Mouse (Mus musculus): ENCODE measurements around the gene Hdgfl2. TPM values are rescaled to one million over a fixed set of nuclear protein-coding genes. Genes with fewer than 3 reads are reported as not detected.

Hdgfl2 gene
- 113 TPM for polyA plus RNA-seq (2017; shearing (Covaris generic))

DNA sequence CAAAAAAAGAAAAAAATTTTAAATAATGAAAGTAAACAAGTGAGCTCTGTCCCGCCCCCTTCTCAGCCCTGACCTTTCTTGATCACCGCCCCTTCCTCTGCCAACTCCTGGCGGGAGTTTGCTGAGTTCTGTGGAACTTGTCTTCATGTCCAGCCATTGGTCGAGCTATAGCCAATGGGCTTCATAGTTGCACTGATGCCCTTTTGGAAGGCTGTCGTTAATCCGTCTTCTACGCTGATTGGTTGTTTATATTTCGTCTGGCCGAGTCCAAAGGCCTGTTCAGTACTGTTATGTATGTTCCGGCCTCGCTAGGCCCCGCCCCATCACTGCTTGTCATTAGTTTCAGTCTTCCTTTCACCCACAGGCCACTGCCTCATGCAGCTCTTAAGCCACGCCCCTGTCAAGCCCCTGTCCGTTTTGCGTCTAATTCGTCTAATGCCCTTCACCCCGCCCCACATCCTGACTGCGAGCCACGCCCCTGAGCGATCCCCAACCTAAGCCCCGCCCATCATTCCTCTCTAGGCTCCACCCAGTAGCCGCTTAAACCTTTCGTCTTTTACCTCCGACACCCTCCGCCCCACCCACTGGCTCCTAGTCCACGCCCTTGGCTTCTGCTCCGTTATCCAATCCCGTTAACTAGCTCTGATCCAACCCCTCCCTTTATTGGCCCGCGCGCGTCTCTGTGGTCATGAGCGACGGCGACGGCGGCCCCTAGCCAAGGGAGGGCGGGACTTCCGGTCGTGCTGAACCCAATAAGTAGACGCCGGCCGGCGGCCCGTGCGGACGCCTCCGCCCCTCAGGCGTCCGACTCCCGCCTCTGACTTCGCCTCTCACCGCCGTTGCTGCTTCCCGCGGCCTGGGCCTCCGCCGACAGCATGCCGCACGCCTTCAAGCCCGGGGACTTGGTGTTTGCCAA is at the start of gene Hdgfl2:
TSS of gene Hdgfl2 (plus strand) at position 755 of the 916 bp plus-strand sequence.

DNA sequence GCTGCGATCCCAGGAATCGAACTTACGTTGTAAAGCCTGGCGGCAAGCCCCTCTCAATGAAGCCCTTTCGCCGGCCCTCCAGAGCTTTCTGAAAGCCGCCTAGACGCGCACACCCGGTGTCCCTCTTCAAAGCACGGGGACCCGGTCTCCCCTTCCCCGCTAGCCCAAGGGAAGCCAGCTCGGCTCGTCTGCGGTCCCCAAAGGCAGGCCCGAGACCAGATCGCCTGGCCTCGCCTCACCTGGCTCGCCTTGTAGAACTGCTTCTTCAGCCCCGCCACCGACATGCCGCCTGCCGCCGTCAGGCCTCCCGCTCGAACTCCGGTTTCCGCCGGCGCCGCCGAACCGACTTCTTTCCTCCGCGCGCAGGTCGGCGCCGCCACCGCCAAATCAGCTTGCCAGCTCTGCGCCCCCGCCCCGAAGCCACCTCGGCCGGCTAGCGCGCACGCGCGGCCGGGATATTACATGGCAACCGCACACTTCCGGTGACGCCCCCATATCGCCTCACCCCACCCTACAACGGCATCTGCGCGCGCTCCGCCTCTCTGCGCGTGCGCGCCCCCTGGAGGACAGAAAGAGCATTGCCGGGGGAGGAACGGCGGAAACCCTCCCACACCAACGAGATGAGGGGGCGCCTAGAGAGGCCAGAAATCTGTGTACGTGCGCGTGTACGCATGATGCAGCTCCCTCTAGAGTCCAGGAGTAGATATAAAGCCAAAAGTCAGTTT is 43.1 kb upstream of the Hdgfl2 start, which contains the start of gene Sh3gl1:
TSS of gene Sh3gl1 (minus strand) at position 460 of the 725 bp plus-strand sequence.

GRCm38 (mm10) chr17:56040030-56040856 is 39.2 kb upstream of the Hdgfl2 start, which contains the start of gene Chaf1a:
TSS of gene Chaf1a (plus strand) at chr17:56040439.

DNA sequence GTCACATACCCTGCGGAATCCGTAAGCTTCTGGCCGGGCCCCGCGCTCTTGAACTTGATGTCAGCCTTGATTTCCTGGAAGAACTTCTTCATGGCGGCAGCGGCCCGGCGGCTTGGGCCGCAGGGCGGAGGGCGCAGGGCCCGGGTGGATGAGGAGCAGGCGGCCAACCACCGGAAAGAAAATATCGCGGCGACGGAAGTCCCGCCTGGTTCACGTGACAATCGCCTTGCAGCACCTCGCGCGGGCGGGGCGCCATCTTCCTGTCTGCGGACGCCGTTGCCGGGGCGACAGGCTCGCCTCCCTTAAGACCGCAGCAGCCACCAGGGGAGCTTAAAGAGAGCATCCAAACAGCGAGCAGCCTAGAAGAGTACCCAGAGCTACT is 4.6 kb upstream of the Hdgfl2 start, which contains the start of gene Ubxn6:
TSS of gene Ubxn6 (minus strand) at position 202 of the 382 bp plus-strand sequence.

GRCm38 (mm10) chr17:56109219-56110051 is 30.0 kb downstream of the Hdgfl2 start, which contains the start of gene Plin4:
TSS of gene Plin4 (minus strand) at chr17:56109803.

DNA sequence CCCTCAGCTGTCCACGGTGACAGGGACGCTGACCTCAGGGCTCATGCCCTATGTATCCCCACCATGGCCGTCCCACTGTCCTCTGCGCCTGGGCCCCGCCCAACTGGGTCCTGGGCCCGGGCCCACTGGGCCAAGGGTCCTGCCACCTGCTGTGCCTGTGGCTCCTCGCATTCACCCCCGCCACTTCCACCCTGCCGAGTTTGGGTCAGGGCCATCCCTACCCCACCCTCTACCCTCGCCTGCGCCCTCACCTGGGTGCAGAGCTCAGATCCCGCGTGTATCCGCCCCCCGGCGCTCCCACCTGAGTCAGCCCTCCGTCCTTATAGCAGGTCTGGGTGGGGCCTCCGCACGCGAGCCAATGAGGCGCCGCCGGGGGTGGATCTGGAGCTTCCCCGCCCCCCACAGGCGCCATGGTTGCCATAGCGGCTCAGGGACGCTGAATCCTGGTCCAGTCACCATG is 37.8 kb downstream of the Hdgfl2 start, which contains the start of gene Plin5:
TSS of gene Plin5 (minus strand) at position 346 of the 460 bp plus-strand sequence.

GRCm38 (mm10) chr17:56121826-56122225 is 42.4 kb downstream of the Hdgfl2 start, which contains the start of gene Lrg1:
TSS of gene Lrg1 (minus strand) at chr17:56122001.

GRCm38 (mm10) chr17:56139858-56140595 is 60.6 kb downstream of the Hdgfl2 start, which contains the start of gene Sema6b:
TSS of gene Sema6b (minus strand) at chr17:56140343.

Other genes with a start within 250 kb of the Hdgfl2 start
- gene Zfp119a, start 200.7 kb upstream of the Hdgfl2 start, polyA plus RNA-seq (2017; shearing (Covaris generic)): 17.7 TPM
- 37.1 TPM for gene Zfp959, start 187.5 kb upstream of the Hdgfl2 start, polyA plus RNA-seq (2017; shearing (Covaris generic))
- 6.9 TPM for gene Zfp119b, start 130.1 kb upstream of the Hdgfl2 start, polyA plus RNA-seq (2017; shearing (Covaris generic))
- 0.33 TPM for gene Ebi3, start 127.0 kb upstream of the Hdgfl2 start, polyA plus RNA-seq (2017; shearing (Covaris generic))
- 32.0 TPM for gene Yju2, start 120.5 kb upstream of the Hdgfl2 start, polyA plus RNA-seq (2017; shearing (Covaris generic))
- gene Shd, start 109.2 kb upstream of the Hdgfl2 start, polyA plus RNA-seq (2017; shearing (Covaris generic)): 1.0 TPM
- gene Fsd1, start 93.1 kb upstream of the Hdgfl2 start, polyA plus RNA-seq (2017; shearing (Covaris generic)): not detected
- 2.3 TPM for gene Stap2, start 74.0 kb upstream of the Hdgfl2 start, polyA plus RNA-seq (2017; shearing (Covaris generic))
- gene Mpnd, start 73.9 kb upstream of the Hdgfl2 start, polyA plus RNA-seq (2017; shearing (Covaris generic)): 158 TPM
- gene Sh3gl1, start 43.0 kb upstream of the Hdgfl2 start, polyA plus RNA-seq (2017; shearing (Covaris generic)): 137 TPM
- 1.3 TPM for gene Chaf1a, start 39.2 kb upstream of the Hdgfl2 start, polyA plus RNA-seq (2017; shearing (Covaris generic))
- 64.9 TPM for gene Ubxn6, start 4.6 kb upstream of the Hdgfl2 start, polyA plus RNA-seq (2017; shearing (Covaris generic))
- gene Plin4, start 30.2 kb downstream of the Hdgfl2 start, polyA plus RNA-seq (2017; shearing (Covaris generic)): not detected
- gene Plin5, start 38.0 kb downstream of the Hdgfl2 start, polyA plus RNA-seq (2017; shearing (Covaris generic)): not detected
- gene Lrg1, start 42.4 kb downstream of the Hdgfl2 start, polyA plus RNA-seq (2017; shearing (Covaris generic)): not detected
- not detected for gene Sema6b, start 60.7 kb downstream of the Hdgfl2 start, polyA plus RNA-seq (2017; shearing (Covaris generic))
- gene Tnfaip8l1, start 82.8 kb downstream of the Hdgfl2 start, polyA plus RNA-seq (2017; shearing (Covaris generic)): 22.7 TPM
- gene Mydgf, start 104.3 kb downstream of the Hdgfl2 start, polyA plus RNA-seq (2017; shearing (Covaris generic)): 48.9 TPM
- 44.4 TPM for gene Dpp9, start 139.3 kb downstream of the Hdgfl2 start, polyA plus RNA-seq (2017; shearing (Covaris generic))
- 10.0 TPM for gene Fem1a, start 177.2 kb downstream of the Hdgfl2 start, polyA plus RNA-seq (2017; shearing (Covaris generic))
- 2.6 TPM for gene Ticam1, start 197.2 kb downstream of the Hdgfl2 start, polyA plus RNA-seq (2017; shearing (Covaris generic))
- 20.5 TPM for gene Plin3, start 213.2 kb downstream of the Hdgfl2 start, polyA plus RNA-seq (2017; shearing (Covaris generic))
- not detected for gene Arrdc5, start 220.7 kb downstream of the Hdgfl2 start, polyA plus RNA-seq (2017; shearing (Covaris generic))
- gene Uhrf1, start 223.7 kb downstream of the Hdgfl2 start, polyA plus RNA-seq (2017; shearing (Covaris generic)): 7.4 TPM
- 55.6 TPM for gene Kdm4b, start 246.4 kb downstream of the Hdgfl2 start, polyA plus RNA-seq (2017; shearing (Covaris generic))

All from effector memory CD4-positive, alpha-beta T cell, adult 7 months (primary cell).